Mouse (Mus musculus): ENCODE data around the gene Cxcl9.
A peak's percentile ranks its signal among the peaks of the same experiment; 100 is the strongest.
"Not testable (repeated sequence)": the region's sequence is repeated elsewhere in the genome, so short reads cannot be mapped to it uniquely, and the experiment has no call there.

Gene Cxcl9

GRCm38 (mm10) chr5:92327929-92328328 lies at the start of gene Cxcl9:
Cxcl9 (minus strand) TSS chr5:92328079.
- no peak for DNase-seq (ENCODE audit: low read depth)

- DNase-seq (ENCODE audit: low read depth), result no peak
These were observed 49.0 kb upstream of the Cxcl9 start for GRCm38 (mm10) chr5:92376795-92377405.

DNA sequence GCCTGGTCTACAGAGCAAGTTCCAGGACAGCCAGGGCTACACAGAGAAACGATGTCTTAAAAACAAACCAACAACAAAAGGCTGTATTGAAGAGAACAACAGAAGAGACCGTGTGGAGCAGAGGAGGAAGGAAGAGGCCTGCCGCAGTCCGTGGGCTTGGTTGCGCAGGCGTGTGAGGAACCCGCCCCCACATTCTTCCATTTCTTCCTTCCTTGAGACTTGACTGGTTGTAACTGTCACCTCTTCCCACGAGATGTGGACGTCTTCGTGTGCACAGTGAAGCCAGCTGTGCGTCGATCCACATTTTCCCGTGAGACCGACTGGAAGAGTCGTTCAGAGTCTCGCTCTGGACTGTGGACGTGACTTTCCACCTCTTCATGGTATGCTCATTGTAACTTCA lies 47.5 kb upstream of the Cxcl9 start:
- DNase-seq (ENCODE audit: low read depth), result no peak

DNA sequence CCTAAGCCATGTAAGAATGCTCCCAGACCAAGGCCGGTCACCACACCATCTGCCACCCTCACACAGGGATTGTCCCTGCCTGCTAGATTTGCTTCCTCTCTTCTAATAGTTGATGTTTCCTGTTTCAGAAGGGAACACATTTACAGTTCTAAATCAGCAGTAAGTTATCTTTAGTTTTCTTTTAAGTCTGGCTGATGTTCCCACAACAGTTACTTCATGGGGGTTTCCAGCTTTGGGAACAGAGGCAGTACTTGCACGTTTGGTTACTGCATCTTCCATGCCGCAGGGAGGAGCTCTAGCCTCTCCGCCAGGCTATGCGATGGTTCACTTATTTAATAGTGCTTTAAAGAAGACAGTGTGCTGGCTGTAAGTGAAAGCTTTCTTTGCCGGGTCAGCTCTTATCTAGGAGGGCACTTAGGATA lies 46.9 kb upstream of the Cxcl9 start:
- no peak for DNase-seq (ENCODE audit: low read depth)

- no peak for DNase-seq (ENCODE audit: low read depth)
These were observed 44.7 kb upstream of the Cxcl9 start for GRCm38 (mm10) chr5:92372605-92373004.

DNA sequence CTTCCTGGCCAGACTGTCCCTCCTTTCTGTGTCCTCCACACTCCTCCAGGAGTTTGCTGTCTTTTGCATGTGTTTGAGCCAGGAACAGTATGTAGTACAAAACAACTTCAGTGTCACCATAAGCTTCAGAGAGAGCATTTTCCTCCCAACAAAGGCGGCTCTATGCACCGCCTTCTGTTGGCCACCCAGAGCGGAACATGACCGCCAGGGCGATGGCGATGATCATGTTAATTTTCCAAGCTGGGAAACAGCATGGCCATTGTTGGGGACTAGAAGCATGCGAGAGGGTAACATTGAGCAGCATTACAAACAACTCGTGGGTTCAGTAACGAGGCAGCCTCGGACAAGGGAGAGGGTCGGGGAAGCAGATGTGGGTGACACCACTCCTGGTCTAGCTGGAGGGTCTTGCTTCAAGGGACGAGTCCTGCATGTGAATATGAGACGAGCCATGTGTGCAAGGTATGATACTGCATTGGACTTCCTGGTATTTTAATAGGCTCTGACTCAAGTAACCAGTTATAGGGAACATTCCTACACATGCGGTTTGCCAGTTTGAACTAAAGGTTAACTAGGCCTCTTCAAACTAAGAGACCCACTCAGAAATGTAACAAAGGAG lies 43.6 kb upstream of the Cxcl9 start:
- DNase-seq (ENCODE audit: low read depth), result no peak

DNA sequence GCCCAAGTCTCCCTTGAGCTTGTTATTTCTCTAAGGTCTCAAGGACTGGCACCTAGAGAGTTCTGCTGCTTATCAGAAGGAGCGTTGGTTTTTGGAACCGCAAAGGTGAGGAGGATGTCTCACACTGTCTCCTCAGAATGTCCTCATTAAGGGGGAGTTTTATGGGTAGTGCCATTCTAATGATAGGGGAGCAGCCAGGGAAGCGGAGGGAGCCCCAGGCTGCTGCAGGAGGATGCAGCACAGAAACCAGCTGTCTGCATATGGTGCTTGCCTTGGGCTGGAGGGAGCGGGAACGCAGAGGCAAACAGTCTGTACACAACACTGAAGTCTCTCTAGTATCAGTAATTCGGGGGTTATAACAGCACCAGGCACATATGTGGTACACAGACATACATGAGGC lies 43.0 kb upstream of the Cxcl9 start:
- DNase-seq (ENCODE audit: low read depth), result no peak

DNA sequence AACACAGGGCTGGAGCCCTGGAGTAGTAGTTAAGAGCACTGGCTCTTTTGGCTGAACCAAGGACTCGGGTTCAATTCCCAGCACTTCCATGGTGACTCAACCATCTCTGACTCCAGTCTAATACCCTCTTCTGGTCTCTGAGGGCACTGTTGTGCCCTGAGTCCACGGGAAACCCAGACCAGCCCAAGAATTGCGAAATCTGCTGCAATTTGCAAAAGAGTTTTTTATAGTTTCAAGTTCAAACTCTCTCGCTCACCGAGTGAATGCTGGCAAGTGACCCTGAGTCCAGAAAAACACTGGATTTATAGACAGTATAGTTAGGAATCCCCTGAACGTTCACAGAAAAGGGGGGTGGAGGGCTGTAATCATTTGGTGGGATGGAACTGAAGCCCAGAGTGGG lies 42.5 kb upstream of the Cxcl9 start:
- DNase-seq (ENCODE audit: low read depth), result no peak

DNA sequence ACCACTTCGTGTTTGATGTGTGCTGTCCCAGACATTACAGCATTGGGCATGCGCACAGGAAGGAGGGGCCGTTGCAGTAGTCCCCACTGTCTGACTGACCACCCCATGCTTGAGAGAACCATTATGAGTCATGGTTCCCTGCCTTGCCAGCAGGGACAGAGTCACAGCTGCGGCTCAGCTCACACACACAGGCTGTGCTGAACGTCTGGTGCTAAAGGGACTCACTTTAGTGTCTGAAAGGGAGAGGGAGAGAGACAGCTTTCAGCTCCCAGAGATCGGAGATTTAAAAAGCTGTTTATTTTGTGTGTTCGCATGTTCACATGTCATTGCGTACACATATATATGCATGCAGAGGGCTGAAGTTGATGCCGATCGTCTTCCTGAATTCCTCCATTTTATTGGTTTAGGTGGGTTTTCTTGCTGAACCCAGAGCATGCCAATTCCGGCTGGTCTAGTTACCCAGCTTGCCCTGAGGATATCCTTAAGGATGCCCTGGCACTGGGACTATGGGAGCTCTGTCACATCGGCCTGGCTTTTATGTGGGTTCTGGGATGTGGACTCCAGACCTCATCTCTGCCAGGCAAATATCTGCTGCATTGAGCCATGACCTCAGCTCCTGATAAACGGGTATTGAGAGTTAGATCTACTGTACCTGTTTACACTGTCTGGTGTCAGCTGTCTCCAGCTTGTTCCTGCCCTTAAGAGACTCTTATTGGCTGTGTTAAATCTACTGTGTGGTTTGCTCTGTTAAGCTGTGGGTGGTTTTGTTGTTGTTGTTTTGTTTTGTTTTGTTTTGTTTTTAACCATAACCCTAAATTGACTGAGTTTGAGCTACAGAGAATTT lies 41.5 kb upstream of the Cxcl9 start:
- no peak for DNase-seq (ENCODE audit: low read depth)

GRCm38 (mm10) chr5:92368392-92368791 lies 40.5 kb upstream of the Cxcl9 start:
- DNase-seq (ENCODE audit: low read depth), result no peak

- no peak for DNase-seq (ENCODE audit: low read depth)
These were observed 38.7 kb upstream of the Cxcl9 start for GRCm38 (mm10) chr5:92366565-92366964.

DNA sequence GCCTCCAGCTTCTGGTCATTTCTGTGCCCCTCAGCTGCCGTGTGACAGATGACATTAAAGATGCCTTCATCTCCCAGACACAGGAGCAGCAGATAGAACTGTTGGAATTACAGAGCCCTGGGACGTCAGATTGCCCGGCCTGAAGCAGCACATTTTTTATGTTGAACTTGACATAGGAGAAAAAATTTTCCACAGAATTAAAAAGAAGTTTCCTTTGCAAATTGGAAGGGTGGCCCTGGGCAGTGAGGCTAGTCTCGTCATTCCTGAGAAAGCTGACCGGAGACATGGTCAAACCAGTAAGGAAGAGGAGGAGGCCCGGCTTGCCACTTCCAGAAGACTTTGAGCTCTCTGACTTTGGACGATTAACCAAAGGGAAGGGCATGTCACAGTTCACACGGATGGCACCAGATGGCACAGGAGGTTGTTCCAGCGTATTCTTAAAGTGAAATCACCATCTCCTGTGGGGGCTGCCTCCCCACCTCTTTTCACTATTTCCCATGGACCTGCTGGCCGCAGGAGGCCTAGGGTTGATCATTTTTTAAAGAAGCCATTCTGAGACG lies 37.3 kb upstream of the Cxcl9 start:
- DNase-seq (ENCODE audit: low read depth), result no peak

DNA sequence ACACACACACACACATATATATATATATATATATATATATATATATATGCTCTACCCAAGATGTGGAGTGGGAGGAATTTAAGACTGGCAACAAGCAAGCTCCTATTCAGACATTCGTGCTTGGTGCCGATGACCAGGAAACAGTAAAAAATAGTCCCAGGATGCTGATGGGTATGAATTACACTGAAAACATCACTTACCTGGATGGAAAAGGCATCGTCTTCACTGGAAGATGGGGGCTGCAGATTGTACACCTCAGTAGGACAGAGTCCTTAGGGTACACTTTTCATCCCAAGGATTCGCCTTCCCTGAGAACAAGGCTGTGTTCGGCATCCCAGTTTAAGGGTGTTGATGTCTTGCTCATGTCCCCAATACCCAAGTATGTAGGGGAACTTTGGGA lies 36.1 kb upstream of the Cxcl9 start:
- no peak for DNase-seq (ENCODE audit: low read depth)

GRCm38 (mm10) chr5:92363179-92363578 lies 35.3 kb upstream of the Cxcl9 start:
- no peak for DNase-seq (ENCODE audit: low read depth)

- no peak for DNase-seq (ENCODE audit: low read depth)
These were observed 31.0 kb upstream of the Cxcl9 start for GRCm38 (mm10) chr5:92358767-92359455.

DNA sequence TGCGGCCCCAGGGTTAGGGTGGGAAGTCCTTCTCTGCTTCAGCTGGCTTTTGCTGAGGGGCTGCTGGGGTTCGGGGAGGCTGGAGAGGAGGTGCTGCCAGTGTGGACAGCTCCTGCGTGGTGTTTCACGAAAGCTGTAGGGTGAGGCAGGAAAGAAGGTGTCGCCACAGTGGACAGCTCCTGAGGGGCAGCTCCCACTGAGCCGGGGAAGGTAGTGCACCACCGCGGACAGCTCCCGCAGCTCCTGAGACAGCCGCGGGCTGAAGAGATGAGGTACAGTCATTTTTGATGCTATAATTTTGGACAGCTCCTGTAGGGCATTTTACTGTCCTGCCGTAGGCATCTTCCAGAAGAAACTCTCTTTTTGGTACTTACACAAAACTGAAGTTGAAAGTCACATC lies 30.2 kb upstream of the Cxcl9 start:
- DNase-seq (ENCODE audit: low read depth), result no peak

DNA sequence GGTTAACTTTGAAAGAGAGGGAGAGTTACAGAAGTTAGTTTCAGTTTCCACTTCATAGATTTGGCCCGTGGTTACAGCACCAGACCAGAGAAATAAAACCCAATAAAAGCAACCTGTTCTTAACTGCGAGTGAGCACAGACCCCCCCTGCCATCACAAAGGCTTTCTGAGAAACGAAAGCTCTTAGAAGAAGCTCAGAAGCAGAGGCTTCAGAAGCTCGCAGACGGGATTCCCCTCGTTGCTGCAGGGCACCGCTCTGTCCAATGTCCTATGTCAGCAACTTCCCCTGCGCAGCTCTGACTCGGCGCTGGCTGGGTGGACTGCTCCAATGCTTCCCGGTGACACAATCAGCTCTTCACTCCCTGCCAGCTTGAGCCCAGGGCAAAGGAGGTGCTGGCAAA lies 25.6 kb upstream of the Cxcl9 start:
- no peak for DNase-seq (ENCODE audit: low read depth)

DNA sequence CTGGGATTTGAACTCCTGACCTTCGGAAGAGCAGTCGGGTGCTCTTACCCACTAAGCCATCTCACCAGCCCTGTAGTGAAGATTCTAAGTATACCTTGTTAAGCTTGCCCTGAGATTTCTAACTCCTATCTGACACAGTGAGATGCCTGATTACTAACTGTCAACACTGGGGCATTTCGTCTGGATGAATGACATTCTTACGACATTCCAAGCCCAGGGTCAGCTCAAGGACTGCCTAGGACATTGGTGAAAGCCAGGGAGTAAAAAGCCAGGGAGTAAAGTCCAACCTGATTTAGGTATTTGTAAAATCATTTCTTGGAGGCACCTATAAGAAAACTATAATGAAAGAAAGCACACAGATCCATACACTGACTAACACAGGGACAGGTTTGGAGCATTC lies 24.8 kb upstream of the Cxcl9 start:
- DNase-seq (ENCODE audit: low read depth), result not testable (repeated sequence)

DNA sequence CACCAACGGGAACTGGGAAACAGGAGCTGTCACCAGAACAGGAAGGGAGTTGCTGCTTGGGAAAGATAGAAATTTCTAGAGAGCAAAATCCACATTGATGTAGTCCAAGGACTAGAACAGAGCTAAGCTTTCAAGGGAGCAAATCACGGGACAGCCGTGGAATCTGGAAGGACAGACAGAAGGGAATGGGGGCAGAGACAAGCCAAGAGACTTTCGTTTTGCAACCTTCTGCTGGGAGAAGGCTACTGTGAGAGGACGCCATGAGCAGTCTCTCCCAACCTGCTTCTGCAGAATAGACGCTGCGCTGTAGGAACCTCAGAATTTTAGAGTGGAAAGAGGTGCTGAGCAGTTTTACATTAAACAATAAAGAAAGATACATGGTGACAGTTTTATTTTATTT lies 21.9 kb upstream of the Cxcl9 start:
- no peak for DNase-seq (ENCODE audit: low read depth)

DNA sequence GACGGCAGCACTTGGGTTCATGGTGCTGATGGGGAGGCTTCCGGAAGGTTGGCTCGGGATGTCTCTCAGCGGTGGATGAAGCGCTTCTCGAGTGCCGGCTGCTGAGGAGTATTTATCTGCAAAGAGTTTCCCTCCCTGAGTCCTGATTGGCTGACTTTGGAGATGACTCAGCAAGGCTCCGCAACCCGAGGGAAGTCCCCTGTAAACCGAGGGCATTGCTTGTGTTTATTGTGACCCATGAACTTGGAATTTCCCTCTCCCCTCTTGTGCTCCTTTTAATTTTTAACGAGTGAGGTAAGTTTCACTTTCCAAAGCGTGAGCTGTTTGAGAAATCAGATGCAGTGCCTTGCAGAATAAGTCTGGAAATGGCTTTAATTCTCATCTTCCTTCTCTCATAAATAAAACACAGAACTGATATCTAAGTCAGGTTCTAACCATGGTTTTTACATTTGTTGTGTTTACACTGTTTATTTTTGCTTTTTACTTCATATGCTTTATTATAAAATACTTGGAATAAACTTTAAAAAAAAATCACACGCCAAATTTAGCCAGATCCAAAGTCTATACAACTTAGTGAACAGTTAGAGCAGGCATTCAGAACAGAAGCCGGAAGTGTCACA lies 21.0 kb upstream of the Cxcl9 start, which contains the start of gene Cxcl10:
Cxcl10 (minus strand) TSS at position 96 of the 620 bp plus-strand sequence.
- peak; percentile 79 for DNase-seq (ENCODE audit: low read depth)

DNA sequence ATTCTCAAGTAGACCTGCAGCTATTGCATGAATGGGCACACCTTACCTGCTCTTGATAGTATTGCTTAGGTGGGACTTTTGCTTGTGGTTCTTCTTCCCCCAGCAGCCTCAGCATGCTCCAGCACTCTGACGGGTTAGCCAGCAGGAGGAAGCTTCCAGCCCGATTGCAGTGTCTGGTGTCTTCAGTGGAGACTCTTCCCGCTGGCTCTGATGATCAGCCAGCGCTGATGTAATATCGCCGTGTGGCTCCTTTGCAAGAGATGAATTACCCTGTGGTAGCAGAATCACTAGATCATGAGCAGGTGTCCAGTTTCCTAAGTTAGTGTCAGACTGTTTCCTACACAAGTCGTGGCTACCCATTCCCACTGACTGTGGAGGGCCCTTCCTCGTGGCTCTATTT lies 17.1 kb upstream of the Cxcl9 start:
- no peak for DNase-seq (ENCODE audit: low read depth)

- DNase-seq (ENCODE audit: low read depth), result no peak
These were observed 12.7 kb upstream of the Cxcl9 start for GRCm38 (mm10) chr5:92340606-92341005.
